Mouse (Mus musculus): ENCODE data around the gene Ccr4. TPM values are rescaled to one million over a fixed set of nuclear protein-coding genes. Genes with fewer than 3 reads are reported as not detected.
"Not testable (repeated sequence)": the region's sequence is repeated elsewhere in the genome, so short reads cannot be mapped to it uniquely, and the experiment has no call there.

The Ccr4 gene
- total RNA-seq, 2 experiments from 2014 or later: not detected

- no peak for DNase-seq (ENCODE audit: low spot score in 2 of 2)
These were observed 20.4 kb upstream of the Ccr4 start for GRCm38 (mm10) chr9:114525073-114525633.

- no peak for DNase-seq (ENCODE audit: low spot score in 2 of 2)
These were observed 17.8 kb upstream of the Ccr4 start for GRCm38 (mm10) chr9:114522501-114522900.

- DNase-seq (ENCODE audit: low spot score in 2 of 2): no peak
These were observed 17.3 kb upstream of the Ccr4 start for GRCm38 (mm10) chr9:114522041-114522440.

GRCm38 (mm10) chr9:114520529-114520928 lies 15.8 kb upstream of the Ccr4 start:
- DNase-seq (ENCODE audit: low spot score in 2 of 2): not testable (repeated sequence)

- no peak for DNase-seq (ENCODE audit: low spot score in 2 of 2)
These were observed 14.2 kb upstream of the Ccr4 start for GRCm38 (mm10) chr9:114518812-114519477.

DNA sequence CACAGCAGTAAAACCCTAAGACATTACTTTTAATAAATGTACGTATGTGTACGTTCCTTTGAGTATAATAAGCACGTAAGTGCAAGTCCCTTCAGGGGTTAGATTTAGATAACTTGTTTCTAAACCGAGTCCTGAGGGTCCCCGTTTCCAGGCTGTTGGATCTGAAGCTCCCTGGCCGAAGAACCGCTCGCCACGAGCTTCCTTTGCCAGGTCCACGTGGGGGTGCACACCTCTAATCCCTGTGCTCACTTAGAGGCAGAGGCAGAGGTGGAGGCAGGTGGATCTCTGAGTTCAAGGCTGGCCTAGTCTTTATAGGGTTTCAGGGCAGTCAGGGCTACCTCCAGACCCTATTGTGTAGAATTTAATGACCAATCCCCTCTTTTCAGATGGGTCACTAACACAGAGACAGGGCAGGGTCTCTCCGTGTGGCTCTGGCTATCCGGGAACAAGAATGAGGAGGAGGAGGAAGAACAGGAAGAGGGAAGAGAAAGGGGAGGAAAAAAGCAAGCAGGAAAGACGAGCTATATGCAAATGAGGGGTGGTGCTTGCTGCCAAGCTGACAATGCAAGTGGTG lies 13.3 kb upstream of the Ccr4 start:
- no peak for DNase-seq (ENCODE audit: low spot score in 2 of 2)

DNA sequence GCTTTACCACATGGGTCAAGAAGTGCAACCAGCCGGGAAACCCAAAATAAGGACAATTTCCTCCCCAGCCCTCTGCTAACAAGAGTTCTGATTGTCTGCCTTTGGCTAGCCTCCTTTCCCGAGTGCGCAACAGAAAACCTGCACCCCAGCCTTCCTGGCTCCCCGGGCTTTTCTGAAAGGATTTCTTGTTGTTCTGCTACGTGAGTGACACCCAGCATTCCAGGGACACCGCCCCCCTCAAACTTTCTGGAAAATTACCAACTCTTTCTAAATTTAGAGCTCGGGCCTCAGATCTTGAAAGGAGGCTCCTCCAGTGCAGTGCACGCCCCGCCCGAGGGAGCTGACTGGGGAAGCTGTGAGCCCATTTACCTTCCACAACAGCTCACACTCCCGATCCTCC lies 10.6 kb upstream of the Ccr4 start, which contains the start of gene C130032M10Rik:
TSS of gene C130032M10Rik (plus strand) at position 334 of the 400 bp plus-strand sequence.
- DNase-seq (ENCODE audit: low spot score in 2 of 2): no peak

DNA sequence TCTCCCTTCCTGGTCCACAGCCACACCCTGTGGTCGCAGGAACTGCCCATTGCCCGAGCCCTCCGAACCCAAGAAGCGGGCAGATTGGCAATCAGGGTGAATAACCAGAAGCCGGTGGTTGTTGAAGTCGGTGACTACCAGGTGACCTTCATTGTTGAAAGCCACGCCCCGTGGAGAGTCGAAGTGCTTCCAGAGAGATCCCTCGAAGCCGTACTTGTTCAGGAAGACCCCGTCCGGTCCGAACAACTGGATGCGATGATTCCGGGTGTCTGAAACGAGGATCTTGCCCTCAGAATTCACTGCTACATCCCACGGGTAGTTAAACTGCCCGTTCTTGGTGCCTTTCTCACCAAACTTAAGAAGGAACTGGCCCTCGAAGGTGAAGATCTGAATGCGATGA lies 8.1 kb upstream of the Ccr4 start:
- no peak for DNase-seq (ENCODE audit: low spot score in 2 of 2)

- no peak for DNase-seq (ENCODE audit: low spot score in 2 of 2)
These were observed 5.1 kb upstream of the Ccr4 start for GRCm38 (mm10) chr9:114509785-114510184.

GRCm38 (mm10) chr9:114507421-114507820 lies 2.7 kb upstream of the Ccr4 start:
- no peak for DNase-seq (ENCODE audit: low spot score in 2 of 2)

GRCm38 (mm10) chr9:114506564-114506963 lies 1.8 kb upstream of the Ccr4 start:
- DNase-seq (ENCODE audit: low spot score in 2 of 2): no peak

GRCm38 (mm10) chr9:114502711-114503427 lies 1.8 kb downstream of the Ccr4 start:
- no peak for DNase-seq (ENCODE audit: low spot score in 2 of 2)

- DNase-seq (ENCODE audit: low spot score in 2 of 2): no peak
These were observed 2.8 kb downstream of the Ccr4 start for GRCm38 (mm10) chr9:114501913-114502312.

DNA sequence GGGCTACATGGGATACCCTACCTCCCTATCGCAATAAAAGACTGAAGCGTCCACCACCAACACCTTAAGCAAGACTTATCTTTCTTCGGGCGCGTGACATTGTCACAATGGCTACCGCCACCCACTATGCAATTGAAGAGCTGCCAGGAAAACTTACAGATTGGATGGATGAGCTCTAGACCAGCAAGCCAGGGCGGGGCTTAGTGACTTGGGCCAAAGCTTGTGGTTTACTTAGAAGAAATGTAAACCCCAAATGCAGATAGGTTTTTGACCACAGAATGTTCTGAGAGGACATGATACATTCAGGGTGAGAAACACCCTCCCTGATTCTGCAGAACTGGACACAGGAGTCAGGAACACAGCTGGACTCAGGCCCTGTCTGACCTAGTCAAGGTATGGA lies 3.6 kb downstream of the Ccr4 start:
- DNase-seq (ENCODE audit: low spot score in 2 of 2): no peak

GRCm38 (mm10) chr9:114499783-114500515 lies 4.8 kb downstream of the Ccr4 start:
- DNase-seq (ENCODE audit: low spot score in 2 of 2): peak; percentile 44 to 55

GRCm38 (mm10) chr9:114498218-114498617 lies 6.5 kb downstream of the Ccr4 start:
- peak; percentile 82 to 87 for DNase-seq (ENCODE audit: low spot score in 2 of 2)

DNA sequence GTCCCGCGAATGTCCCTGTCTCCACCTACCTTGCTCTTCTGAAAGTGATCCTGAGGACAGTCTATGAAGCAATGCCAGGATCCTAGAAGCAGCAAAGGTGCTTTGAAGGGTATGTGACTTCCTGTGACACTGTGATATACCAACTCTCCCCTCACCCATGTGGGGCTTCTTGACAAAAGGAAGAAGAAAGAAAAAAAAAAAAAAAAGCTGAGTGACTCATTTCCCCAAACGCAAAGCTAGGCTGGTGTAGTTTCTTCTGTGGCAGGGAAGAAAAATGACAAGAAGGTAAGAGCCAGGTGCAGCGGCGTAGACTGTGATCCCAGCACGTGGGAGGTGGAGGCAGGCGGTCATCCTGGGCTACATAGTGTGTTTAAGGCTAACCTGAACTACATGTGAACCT lies 8.2 kb downstream of the Ccr4 start:
- DNase-seq (ENCODE audit: low spot score in 2 of 2): no peak

- DNase-seq (ENCODE audit: low spot score in 2 of 2): no peak
These were observed 17.0 kb downstream of the Ccr4 start for GRCm38 (mm10) chr9:114487481-114488258.

DNA sequence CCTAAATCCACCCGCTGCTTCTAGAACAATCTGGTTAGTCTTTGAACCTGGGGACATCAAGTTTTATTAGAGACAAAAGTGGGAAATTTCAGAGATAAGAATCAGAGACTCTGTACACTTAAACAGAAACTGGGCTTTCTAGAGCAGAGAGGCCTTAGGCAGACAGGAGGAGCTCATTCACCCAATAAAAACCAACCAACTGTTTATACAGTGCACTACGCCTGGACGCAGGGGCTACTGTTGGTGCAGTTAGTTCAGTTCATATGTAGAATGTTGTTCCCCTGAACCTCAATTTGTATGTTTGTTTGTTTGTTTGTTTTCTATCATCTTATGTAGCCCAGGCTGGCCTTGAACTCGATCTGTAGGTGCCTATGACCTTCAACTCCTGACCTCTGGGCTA lies 17.9 kb downstream of the Ccr4 start:
- no peak for DNase-seq (ENCODE audit: low spot score in 2 of 2)

GRCm38 (mm10) chr9:114484771-114485170 lies 19.9 kb downstream of the Ccr4 start:
- DNase-seq (ENCODE audit: low spot score in 2 of 2): no peak

Measured in adrenal gland, adult 18-20 months (tissue).